Mouse (Mus musculus): ENCODE data around the gene Tspan1.

- TF ChIP-seq CTCF (IDR thresholded peaks at IDR 0.05; ENCODE audit: low read depth, low read length) (no peak), POLR2A (IDR thresholded peaks at IDR 0.05; ENCODE audit: extremely low read depth, insufficient read depth, low read length) (no peak)
Measured at GRCm38 (mm10) chr4:116141736-116142135, 25.7 kb downstream of the Tspan1 start.
